Mouse (Mus musculus) stomach, embryonic 14.5 days (tissue): Measurements from ENCODE around the gene Cdipt. TPM values are rescaled to one million over a fixed set of nuclear protein-coding genes. Genes with fewer than 3 reads are reported as not detected.

Source experiments
- ATAC-seq: fragments of 200-750 bp; cut with Nextera tagmentation; 2 replicates; pipeline ENCODE4 v1.8.0; 2017; ENCODE audit warnings: low read depth, moderate TSS enrichment; ENCODE audit not compliant: insufficient number of reproducible peaks, insufficient read depth, low FRiP score
- H3K27ac ChIP-seq: fragments of 300-500 bp; sonication (generic); 2 replicates; pipeline ENCODE4 v1.5.1; 2014; ENCODE audit warnings: mild to moderate bottlenecking, low read length, moderate library complexity, mixed read lengths
- H3K27me3 ChIP-seq: fragments of 300-500 bp; sonication (generic); 2 replicates; pipeline ENCODE4 v1.6.1; 2014; ENCODE audit warnings: low read length, control low read depth, mixed read lengths; ENCODE audit not compliant: control insufficient read depth, insufficient read depth
- H3K36me3 ChIP-seq: fragments of 300-500 bp; sonication (generic); 2 replicates; pipeline ENCODE4 v1.6.1; 2014; ENCODE audit warnings: mild to moderate bottlenecking, control low read depth, low read length, moderate library complexity, mixed read lengths; ENCODE audit not compliant: control insufficient read depth, insufficient read depth
- H3K4me1 ChIP-seq: fragments of 300-500 bp; sonication (generic); 2 replicates; pipeline ENCODE4 v1.6.1; 2014; ENCODE audit warnings: low read length, control low read depth, mixed read lengths; ENCODE audit not compliant: control insufficient read depth, insufficient read depth
- H3K4me2 ChIP-seq: fragments of 300-500 bp; sonication (generic); replicated peaks from 2 replicates; pipeline ENCODE4 v1.6.1; 2014; ENCODE audit warnings: low read depth, low read length, control low read depth
- H3K4me3 ChIP-seq: fragments of 300-500 bp; sonication (generic); 2 replicates; pipeline ENCODE4 v1.5.1; 2014; ENCODE audit warnings: low read depth, low read length, control low read depth
- H3K9ac ChIP-seq: fragments of 300-500 bp; sonication (generic); replicated peaks from 2 replicates; pipeline ENCODE4 v1.6.1; 2014; ENCODE audit warnings: low read depth, mild to moderate bottlenecking, control low read depth, low read length, moderate library complexity, mixed read lengths
- H3K9me3 ChIP-seq: fragments of 300-500 bp; sonication (generic); 2 replicates; pipeline ENCODE4 v1.6.1; 2016; ENCODE audit warnings: low read depth, low read length, control low read depth; ENCODE audit not compliant: control insufficient read depth
- WGBS: fragments of 180-500 bp; shearing (Covaris S2); extraction: QIAGEN DNeasy Blood & Tissue Kit; methylation state at CpG from one replicate; pipeline ENCODE4 v1.1.7; 2014; 5-methylcytosine and 5-hydroxymethylcytosine counted together
- polyA plus RNA-seq: library from polyadenylated mRNA; unstranded; fragments of >200 nt; fragmentation: Nextera tagmentation; extraction: Ambion mirVana; gene quantifications from 2 replicates; pipeline ENCODE4 v1.2.1, GENCODE M21; 2014

The Cdipt gene
- polyA plus RNA-seq, 1 experiment from 2014 or later = 96.8 TPM

GRCm38 (mm10) chr7:127004122-127004875 lies 28.6 kb downstream of the Cdipt start:
- Histone ChIP-seq H3K9me3 (no peaks in the 10 kb centered on the region), H3K9ac (no peak overlapping the region), H3K36me3 (no peaks in the 10 kb centered on the region), H3K4me3 (no peak overlapping the region), H3K4me1 (peaks cover 12% of the 10 kb centered on the region), H3K27ac (no peak overlapping the region), H3K4me2 (no peak overlapping the region), H3K27me3 (no peaks in the 10 kb centered on the region)
- no peak for ATAC-seq
- WGBS = 81% methylated on average over 4 of the region's 4 CpGs

DNA sequence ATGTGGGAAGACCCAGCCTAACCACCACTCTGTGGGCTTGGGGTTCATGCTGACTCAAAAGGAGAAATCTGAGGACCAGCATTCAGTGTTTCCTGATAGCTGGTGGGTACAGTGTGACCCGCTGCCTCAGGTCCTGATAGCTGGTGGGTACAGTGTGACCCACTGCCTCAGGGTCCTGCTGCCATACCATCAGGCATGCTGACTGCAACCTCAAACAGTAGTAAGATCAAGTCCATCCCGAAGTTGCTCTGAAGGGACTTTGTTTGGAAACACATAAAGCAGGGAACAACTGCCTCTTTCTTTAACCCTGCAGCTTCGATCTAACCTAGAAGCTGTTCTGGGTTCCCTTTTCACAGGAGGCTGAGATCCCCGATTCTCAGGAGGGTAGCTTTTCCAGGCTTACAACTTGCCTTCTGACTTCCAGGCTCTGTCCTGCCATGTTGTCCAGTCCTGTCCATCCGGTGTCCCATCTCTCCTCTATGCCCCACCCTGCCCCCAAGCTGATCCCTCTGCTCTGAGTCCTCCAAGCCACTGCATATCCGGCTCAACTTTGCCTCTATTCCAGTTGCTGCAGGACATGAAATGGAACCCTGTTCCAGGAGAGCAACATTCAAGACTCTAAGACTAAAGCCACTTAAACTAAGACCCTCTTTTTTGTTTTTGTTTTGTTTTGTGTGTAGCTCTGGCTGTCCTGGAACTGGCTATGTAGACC lies 31.8 kb downstream of the Cdipt start:
- ATAC-seq = no peak
- Histone ChIP-seq H3K4me1 (peaks cover 15% of the 10 kb centered on the region), H3K4me3 (no peak overlapping the region), H3K9ac (no peak overlapping the region), H3K36me3 (no peaks in the 10 kb centered on the region; the same call in 1 of the 2 replicates), H3K27me3 (no peaks in the 10 kb centered on the region), H3K27ac (no peak overlapping the region; the same call in 1 of the 2 replicates), H3K4me2 (no peak overlapping the region), H3K9me3 (no peaks in the 10 kb centered on the region)
- WGBS = 84% methylated on average over 6 of the region's 6 CpGs

GRCm38 (mm10) chr7:127008239-127009019 lies 32.7 kb downstream of the Cdipt start:
- H3K4me2 ChIP-seq = no peak overlapping the region

DNA sequence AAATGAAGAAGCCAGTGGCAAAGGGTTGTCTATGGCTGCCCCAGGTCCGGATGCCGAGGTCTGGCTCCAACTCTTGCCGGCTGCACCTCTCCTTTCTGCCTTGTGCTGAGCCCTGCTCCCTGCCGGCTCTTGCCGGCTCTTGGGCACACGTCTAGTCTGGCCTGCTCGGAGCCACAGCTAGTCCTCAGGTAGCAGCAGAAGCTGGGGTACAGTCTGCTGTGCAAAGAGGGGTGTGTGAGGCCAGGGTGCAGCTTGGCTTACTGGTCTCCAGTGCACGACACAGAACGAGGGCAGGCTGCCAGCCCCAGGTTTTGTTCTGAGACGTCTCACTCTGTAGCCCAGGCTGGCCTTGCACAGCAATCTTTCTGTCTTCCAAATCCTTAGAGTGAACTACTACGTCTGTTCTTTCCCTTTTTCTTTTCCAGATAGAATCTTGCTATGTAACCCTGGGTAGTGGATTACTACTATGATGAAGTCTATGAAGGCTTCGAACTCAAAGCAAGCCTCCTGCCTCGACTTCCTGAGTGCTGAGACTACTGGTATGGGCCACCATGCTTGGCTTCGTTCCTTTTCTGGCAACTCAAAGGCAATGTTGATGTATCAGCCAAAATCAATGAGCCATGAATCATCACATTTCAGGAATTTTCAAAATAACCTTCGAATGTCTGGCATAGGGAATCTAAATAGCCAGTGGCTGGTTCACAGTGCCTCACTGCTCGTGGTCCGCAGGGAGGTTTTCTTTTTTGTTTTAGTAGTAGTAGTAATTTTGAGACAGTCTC lies 33.8 kb downstream of the Cdipt start:
- no peak overlapping the region for H3K9ac ChIP-seq
- no peak overlapping the region for H3K4me3 ChIP-seq
- H3K4me2 ChIP-seq = no peak overlapping the region
- no peak for ATAC-seq
- H3K27me3 ChIP-seq = no peaks in the 10 kb centered on the region
- H3K9me3 ChIP-seq = no peaks in the 10 kb centered on the region
- WGBS = 82% methylated on average over 17 of the region's 17 CpGs
- peak overlapping the region; percentile 91 for H3K27ac ChIP-seq
- peaks cover 21% of the 10 kb centered on the region for H3K4me1 ChIP-seq
- H3K36me3 ChIP-seq = peaks cover 4% of the 10 kb centered on the region; the same call in 1 of the 2 replicates

More at GRCm38 (mm10) chr7:127008239-127009019, 32.7 kb downstream of the Cdipt start:
- Histone ChIP-seq H3K36me3 (peaks cover 4% of the 10 kb centered on the region; the same call in 1 of the 2 replicates), H3K9me3 (no peaks in the 10 kb centered on the region), H3K27me3 (no peaks in the 10 kb centered on the region), H3K4me1 (peaks cover 15% of the 10 kb centered on the region), H3K9ac (no peak overlapping the region), H3K27ac (peak overlapping the region; percentile 91), H3K4me3 (no peak overlapping the region)
- peak; percentile 94 for ATAC-seq
- WGBS = 41% methylated on average over 9 of the region's 9 CpGs

DNA sequence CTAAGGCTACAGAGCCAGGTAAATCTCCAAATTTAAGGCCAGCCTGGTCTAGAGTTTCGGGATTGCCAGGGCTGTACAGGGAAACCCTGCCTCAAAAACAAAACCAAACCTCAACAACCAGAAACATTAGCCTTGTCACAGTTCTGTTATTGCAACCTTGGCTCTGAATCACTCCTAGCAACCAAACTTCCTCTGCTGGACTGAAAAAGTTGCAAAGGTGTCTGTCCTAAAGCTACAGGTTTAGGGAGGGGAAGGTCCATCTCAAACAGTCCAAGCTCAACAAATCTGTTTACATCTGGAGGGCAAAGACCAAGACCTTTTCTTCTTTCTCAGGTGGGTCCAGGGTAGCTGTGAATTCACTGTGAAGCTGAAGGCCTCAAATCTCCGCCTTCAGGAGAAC lies 35.3 kb downstream of the Cdipt start:
- ATAC-seq = no peak
- H3K36me3 ChIP-seq = peaks cover 12% of the 10 kb centered on the region

DNA sequence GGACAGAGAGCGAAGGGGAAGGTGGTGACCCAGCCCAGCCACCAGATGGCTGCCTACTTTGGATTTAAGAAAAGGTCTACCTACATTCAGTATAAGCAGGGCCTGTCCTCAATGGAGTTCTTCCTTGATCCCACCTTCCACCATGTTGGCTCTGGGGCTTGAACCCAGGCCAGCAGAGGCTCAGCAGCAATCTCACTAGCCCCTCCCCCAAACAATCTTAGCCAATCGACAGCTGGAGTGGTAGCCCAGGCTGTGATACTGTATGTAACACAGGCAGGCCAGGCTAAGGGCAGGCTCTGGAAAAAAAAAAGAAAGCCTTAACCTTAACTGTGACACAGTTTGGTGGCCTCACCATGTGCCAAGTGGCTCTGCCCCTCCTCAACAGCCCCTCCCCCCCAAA lies 36.0 kb downstream of the Cdipt start:
- Histone ChIP-seq H3K4me1 (peaks cover 37% of the 10 kb centered on the region), H3K36me3 (peaks cover 12% of the 10 kb centered on the region), H3K9ac (no peak overlapping the region), H3K4me3 (no peak overlapping the region), H3K27ac (no peak overlapping the region), H3K27me3 (no peaks in the 10 kb centered on the region), H3K9me3 (no peaks in the 10 kb centered on the region), H3K4me2 (no peak overlapping the region)
- 67% methylated on average over 2 of the region's 2 CpGs for WGBS
- no peak for ATAC-seq

More for the DNA sequence above, 35.3 kb downstream of the Cdipt start:
- no peaks in the 10 kb centered on the region for H3K9me3 ChIP-seq
- H3K4me2 ChIP-seq = no peak overlapping the region
- no peaks in the 10 kb centered on the region for H3K27me3 ChIP-seq
- 92% methylated on average over 2 of the region's 2 CpGs for WGBS
- no peak overlapping the region for H3K4me3 ChIP-seq
- H3K27ac ChIP-seq = no peak overlapping the region
- no peak overlapping the region for H3K9ac ChIP-seq
- peaks cover 35% of the 10 kb centered on the region for H3K4me1 ChIP-seq

DNA sequence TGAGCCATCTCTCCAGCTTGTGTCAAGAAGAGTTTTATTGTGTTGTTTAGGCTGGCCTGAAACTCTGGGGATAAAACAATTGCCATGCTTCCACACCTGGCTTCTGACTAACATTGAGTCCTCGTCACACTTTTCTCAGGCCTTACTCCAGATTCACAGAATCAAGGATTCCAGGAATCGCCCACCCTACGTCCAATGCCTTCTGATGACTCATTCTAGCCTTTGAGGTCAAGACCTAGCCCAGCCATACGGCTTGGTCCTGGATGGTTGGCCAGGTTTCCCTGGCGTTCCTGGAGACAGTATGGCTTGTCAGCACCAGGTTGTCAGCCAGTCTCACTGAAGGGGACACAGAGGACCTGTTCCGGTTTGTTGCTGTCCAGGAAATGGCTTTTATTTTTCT lies 36.7 kb downstream of the Cdipt start:
- Histone ChIP-seq H3K27me3 (no peaks in the 10 kb centered on the region), H3K4me2 (no peak overlapping the region), H3K9me3 (no peaks in the 10 kb centered on the region), H3K27ac (no peak overlapping the region), H3K9ac (no peak overlapping the region), H3K36me3 (peaks cover 12% of the 10 kb centered on the region), H3K4me1 (peaks cover 37% of the 10 kb centered on the region), H3K4me3 (no peak overlapping the region)
- WGBS = 86% methylated on average over 6 of the region's 6 CpGs
- no peak for ATAC-seq

DNA sequence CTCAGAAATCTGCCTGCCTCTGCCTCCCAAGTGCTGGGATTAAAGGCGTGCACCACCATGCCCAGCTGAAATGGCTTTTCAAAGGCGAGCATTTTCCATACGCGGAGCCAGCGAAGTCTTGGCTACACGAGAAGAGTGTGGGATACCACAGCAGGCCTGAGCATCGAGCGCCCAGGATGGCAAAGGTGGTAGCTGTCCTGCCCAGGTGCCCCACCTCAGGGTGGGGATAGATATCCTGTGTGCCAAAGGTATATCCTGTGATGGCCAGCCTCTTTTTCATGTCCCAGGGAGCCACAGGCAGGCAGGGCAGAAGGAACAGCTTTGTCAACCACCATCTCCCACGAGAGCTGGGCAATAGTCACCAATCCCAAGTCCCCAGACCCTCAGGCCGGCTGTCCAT lies 37.1 kb downstream of the Cdipt start:
- Histone ChIP-seq H3K36me3 (peaks cover 12% of the 10 kb centered on the region), H3K9ac (no peak overlapping the region), H3K4me2 (no peak overlapping the region), H3K27ac (no peak overlapping the region), H3K4me3 (no peak overlapping the region), H3K4me1 (peaks cover 38% of the 10 kb centered on the region), H3K9me3 (no peaks in the 10 kb centered on the region), H3K27me3 (no peaks in the 10 kb centered on the region)
- no peak for ATAC-seq
- 94% methylated on average over 10 of the region's 10 CpGs for WGBS
